Mouse (Mus musculus) kidney, postnatal 36 days (tissue): ENCODE results near the gene A430078G23Rik.

Experiments
- DNase-seq, 2 experiments: peaks; one replicate each; pipeline ENCODE4 v3.0.0; 2021 to 2022; ENCODE audit warnings: mixed read lengths in 2 of 2

A430078G23Rik gene

DNA sequence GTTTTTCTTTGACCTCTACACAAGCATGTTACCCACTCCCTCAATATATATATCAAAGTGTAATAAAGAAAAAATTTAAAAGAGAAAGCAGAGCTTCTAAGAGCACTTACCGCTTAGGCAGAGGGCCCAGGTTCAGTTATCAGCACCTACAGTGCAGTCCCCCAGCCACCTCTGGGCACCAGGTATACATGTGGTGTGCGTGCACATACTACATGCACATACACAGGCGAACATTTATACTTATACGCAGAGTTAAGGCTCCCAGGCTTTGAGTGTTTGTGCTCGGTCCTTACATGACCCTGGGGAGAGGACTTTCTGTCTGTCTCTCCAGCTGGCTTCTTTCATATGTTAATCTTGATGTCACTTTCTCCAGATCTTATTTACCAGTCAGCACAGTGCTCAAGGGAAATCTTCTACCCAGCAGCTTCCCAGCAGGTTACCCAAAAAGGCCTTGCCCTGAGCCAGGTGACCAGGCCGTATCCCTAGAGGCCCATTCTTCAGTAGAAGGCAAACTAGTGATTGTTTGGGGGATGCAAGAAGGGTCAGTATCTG, 61.5 kb downstream of the A430078G23Rik start:
- no peak for DNase-seq

DNA sequence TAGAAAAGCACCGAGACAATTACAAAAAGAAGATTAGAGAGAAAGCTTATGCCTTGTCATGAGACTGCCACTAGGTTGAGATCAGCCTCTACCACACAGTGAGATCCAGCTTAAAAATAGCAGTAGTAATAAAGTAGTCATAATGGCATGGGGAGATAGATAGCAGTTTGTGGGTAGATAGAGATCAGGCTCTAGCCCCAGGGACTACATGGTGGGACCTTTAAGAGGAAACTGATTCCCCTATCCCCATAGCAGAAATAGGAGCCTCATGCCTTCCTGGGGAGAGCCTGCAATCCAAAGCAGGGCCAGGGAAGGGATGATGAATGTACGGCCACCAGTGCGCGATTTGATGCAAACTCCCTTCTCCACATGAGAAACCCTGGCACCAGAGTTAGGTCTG, 62.0 kb downstream of the A430078G23Rik start:
- no peak for DNase-seq

DNA sequence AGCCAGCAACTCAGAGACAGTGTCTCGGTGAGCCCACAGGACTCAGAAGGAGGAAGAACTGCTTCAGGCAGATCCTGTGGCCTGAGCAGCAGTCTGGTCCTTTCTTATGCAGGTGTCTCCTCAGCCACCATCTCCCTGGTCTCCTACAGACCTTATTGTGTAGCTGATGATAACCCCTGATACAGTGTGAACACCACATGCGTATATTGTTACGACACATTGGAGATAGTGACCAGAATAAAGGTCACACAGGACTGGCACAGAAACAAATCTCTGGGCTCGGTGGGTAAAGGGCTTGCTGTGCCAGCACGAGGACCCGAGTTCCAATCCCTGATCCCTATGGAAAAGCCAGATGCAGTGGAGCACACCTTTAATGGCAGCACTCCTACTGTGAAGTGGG, 62.4 kb downstream of the A430078G23Rik start:
- DNase-seq, result no peak

DNA sequence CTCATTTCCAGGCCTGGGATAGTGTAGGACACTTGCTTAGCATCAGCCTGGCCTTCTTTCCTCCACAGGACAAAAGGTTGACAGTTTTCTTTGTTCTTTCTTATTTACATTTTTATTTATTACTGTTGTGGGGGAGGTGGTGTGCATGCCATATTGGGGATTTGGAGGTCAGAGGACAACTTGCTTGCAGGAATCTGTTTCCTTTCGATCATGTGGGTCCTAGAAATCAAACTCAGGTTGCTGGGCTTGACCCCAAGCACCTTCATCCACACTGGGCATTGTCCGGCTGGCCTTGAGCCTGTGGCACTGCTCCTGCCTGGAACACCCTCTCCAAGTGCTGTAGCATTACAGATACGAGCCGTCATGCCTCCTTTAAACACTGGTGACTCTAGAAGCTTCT, 63.6 kb downstream of the A430078G23Rik start:
- no peak for DNase-seq

DNA sequence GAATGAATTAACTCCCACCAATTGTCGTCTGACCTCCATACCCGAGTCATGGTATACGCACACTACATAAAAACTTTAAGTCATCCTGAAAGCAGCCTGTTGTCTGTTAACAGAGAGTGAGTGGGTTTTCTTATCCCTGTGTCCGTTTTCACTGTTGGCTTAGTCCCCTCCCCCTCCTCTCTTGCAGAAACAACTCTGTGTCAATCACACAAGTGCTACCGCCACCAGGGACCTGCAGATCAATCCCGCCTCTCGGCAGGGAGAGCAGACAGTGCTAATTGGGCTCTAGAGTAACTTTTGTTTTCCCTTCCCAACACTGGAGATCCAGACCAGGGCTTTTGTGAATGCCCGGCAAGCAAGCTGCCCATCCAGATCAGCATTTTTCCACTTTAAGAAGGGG, 64.2 kb downstream of the A430078G23Rik start:
- no peak for DNase-seq

DNA sequence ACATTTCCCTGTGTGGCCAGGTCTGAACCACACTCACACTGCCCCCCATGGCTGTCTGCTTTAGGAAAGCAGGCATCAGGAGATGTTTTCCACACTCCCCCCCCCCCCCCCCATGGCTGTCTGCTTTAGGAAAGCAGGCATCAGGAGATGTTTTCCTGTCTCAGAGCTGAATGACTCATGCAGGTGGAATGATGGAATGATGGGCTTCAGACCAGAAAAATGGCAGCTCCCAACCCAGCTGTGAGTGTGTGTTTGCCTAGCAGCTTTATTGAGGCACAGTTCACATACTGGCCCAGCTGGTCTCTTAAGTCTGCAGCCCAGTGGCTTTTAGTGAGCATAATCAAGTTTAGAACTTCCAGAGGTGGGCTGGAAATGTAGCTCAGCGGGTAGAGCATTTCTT, 64.9 kb downstream of the A430078G23Rik start:
- DNase-seq, result no peak

DNA sequence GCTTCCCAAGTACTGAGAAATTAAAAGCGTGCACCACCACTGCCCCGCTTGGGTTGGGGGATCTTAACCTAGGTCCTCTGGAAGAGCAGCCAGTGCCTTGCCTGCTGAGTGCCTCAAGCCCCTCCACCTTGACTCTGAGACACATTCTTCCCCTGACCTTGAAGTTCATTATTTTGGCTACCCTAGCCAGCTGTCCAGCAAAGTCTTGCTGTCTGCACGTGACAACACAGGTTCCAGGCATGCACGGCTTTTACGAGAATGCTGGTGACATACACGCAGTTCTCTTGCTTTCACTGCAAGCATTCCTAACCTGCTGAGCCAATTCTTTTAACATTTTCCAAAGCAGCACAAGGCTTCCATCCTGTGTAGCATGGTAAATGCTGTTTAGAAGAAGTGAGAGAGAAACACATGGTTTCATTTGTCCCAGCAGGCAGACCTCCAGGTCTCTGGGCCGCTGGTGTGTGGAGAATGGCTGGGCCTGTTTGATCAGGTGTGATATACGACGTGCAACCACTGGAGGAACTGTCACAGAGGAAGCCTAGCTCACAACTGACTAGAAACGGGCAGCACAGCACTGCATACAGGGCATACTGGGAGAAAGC, 67.0 kb downstream of the A430078G23Rik start:
- peak in 1 of 2 experiments; percentile 15 for DNase-seq

DNA sequence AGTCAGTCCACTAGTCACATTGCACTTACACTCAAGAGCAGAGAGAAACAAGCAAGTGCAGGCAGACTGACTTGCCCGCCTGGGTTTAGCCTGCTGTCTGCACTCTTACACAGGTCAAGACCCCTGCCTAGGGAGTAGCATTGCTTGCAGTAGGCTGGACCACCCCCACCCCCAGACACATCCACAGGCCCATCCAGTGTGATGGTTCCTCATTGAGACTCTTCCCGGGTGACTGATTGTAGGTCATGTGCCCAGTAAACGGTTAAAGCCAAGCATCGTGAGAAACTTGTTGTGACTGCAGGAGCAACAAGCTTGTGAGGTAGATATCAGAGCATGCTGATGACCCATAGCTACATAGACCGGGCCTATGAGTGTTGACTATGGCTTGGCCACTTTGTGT, 68.3 kb downstream of the A430078G23Rik start:
- DNase-seq, result no peak

DNA sequence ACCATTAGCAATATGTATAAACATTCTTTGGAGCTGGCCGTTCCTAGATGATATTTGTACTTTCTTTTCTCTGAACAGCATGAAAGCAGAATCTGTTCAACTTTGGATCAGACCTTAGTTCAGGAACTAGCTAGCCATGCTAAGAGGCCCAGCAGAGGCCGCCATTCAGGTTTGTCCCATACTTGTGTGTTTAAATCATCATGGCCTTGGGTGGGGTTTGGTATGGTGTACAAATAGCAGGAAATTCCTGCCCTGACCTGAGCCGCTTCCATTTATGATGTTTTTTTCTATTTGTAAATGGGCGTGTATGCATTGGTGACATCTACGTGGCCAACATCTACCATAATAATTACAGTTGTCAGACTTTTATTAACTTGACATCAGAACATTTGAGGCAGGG, 72.0 kb downstream of the A430078G23Rik start:
- no peak for DNase-seq

DNA sequence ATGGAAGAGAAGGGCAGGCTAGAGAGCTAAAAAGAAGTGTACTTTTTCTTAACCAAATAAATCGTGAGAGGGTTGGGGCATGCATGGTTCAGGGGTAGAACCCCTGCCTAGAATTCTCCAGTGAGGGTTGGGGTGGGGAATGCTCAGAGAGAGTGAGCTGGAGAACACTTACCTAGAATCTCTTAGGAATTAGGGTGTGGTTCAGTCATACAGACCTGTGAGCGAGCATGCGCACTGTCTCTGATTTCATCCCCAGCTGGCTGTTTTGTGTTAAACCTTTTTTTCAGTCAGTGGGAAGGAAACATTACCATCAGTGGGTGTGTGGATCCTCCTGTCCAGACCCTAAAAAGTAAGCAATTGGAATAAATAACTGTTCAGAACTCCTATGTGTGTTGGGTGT, 73.0 kb downstream of the A430078G23Rik start:
- DNase-seq, result no peak

DNA sequence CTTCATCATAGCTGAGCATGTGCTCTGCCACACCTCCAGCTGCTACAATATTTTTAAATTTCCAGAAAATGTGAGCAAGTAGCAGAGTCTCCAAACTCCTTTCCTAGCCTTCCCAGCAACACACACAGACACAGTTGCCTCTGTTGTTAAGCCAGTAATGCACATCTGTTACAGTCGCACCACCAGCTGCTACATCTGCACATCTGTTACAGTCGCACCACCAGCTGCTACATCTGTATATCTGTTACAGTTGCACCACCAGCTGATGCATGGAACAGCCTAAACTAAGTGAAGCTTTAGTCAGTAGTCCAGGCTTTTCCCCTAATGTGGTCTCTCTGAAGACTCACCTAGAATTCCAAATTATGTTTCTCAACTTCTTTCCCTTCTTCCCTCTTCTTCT, 75.2 kb downstream of the A430078G23Rik start:
- no peak for DNase-seq

DNA sequence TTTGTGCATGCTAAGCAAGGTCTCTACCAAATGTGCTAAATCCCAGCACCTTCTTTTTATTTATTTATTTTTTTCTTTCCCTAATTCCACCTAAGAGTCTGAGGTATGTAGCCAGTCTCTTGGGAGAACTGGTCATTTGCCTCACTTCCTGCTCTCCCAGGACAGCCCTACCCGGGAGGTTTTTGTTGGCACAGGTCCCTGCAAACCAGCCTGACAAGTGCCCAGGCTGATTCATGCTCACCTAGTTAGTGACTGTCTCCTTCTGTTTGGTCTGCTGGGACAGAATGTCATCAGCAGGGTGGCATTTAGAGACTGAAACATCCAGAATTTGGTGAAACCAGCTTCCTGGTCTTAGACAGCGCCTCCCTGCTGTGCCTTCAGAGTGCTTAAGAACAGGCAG, 76.8 kb downstream of the A430078G23Rik start:
- peak; percentile 75 to 77 for DNase-seq

DNA sequence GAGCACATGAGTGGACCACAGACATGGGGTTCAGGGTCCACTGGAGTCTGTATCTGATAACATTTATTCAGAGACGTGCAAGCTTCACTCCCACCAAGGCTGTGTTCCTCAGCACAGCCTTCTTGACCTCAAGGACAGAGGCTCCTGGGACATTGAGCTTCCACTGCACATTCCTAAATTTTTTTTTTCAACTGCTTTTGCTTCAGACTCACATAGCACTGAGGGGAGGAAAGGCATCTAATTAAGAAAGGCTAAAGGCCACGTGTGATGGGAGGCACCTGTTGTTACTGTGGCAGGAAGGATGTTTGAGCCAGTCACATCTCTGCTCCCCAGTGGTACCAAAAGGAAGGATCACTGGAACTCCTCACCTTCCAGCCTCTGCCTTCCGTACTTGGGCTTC, 77.9 kb downstream of the A430078G23Rik start:
- DNase-seq, result peak in 1 of 2 experiments; percentile 20

DNA sequence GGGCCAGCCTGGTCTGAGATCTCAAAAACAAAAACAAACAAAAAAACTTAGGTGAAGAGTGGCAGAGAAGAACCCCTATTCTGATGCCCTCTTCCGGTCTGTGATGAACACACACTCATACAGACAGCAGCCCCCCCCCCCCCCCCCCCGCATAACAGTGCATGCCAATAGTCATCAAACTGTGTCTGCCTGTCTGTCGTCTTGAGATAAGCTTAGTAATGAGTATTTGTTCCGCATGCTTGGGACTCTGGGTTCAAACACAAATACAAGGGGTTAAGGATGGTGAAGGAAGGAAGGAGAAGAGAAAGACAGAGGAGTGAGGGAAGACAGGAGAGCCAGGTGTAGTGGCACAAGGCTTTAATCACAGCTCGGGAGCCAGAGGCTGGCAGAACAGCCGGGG, 83.3 kb downstream of the A430078G23Rik start:
- no peak for DNase-seq

DNA sequence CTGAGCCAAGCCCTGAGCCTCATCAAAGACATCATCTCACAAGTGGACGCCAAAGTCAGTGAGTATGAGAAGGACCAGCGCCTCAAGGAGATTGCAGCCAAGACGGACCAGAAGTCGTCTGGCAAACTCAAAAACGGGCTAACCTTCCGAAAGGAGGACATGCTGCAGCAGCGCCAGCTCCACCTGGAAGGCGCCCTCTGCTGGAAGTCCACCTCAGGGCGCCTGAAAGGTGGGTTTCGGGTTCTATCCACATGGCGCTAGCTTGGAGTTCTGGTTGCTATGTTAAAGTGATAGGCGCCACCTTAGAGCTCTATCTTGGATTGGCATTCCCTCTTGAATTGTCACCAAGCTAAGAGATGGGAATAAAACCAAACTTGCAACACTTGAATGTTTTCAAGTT, 86.3 kb downstream of the A430078G23Rik start:
- DNase-seq, result peak in 1 of 2 experiments; percentile 57
